Mouse (Mus musculus): ENCODE data around the gene Olfr906. TPM values are rescaled to one million over a fixed set of nuclear protein-coding genes. Genes with fewer than 3 reads are reported as not detected.

Gene Olfr906
- polyA plus RNA-seq (2012; rRNA removed), result not detected in 2 replicates

- WGBS, result 71% methylated on average over 3 of the region's 3 CpGs
- no peak for TF ChIP-seq CTCF (conservative IDR thresholded peaks at IDR 0.05; ENCODE audit: insufficient read depth, insufficient read length, low read depth, low read length)
- TF ChIP-seq POLR2A (IDR thresholded peaks at IDR 0.05; ENCODE audit: low read depth, low read length), result no peak
- DNase-seq, result no peak
- H3K27me3 ChIP-seq (replicated peaks; ENCODE audit: control insufficient read depth, insufficient read depth, low read length), result no peaks in the 10 kb centered on the region
- no peak within 1 kb of the TSS for H3K27ac ChIP-seq (ENCODE audit: insufficient read depth, low read depth, low read length)
- no peaks in the 10 kb centered on the region for H3K36me3 ChIP-seq (ENCODE audit: control insufficient read depth, insufficient read depth, low read length)
- H3K4me3 ChIP-seq (ENCODE audit: insufficient read depth, low read depth, low read length), result no peak within 1 kb of the TSS
- H3K4me1 ChIP-seq (ENCODE audit: control insufficient read depth, insufficient read depth, low read length), result no peaks in the 10 kb centered on the region
Measured at GRCm38 (mm10) chr9:38486785-38487184, at the start of gene Olfr906. Gene Olfr906 (plus strand): TSS chr9:38487085.

- Histone ChIP-seq H3K4me1 (ENCODE audit: control insufficient read depth, insufficient read depth, low read length) (no peaks in the 10 kb centered on the region), H3K27me3 (replicated peaks; ENCODE audit: control insufficient read depth, insufficient read depth, low read length) (no peaks in the 10 kb centered on the region), H3K36me3 (ENCODE audit: control insufficient read depth, insufficient read depth, low read length) (no peaks in the 10 kb centered on the region), H3K27ac (ENCODE audit: insufficient read depth, low read depth, low read length) (no peak within 1 kb of the TSS), H3K4me3 (ENCODE audit: insufficient read depth, low read depth, low read length) (no peak within 1 kb of the TSS)
- WGBS, result 81% methylated on average over 5 of the region's 5 CpGs
- DNase-seq, result no peak
- TF ChIP-seq POLR2A (IDR thresholded peaks at IDR 0.05; ENCODE audit: low read depth, low read length) (no peak), CTCF (conservative IDR thresholded peaks at IDR 0.05; ENCODE audit: insufficient read depth, insufficient read length, low read depth, low read length) (no peak)
Measured at GRCm38 (mm10) chr9:38447352-38447751, 39.5 kb upstream of the Olfr906 start, which contains the start of gene Olfr902. Gene Olfr902 (plus strand): TSS chr9:38447652.

- DNase-seq, result no peak
- no peaks in the 10 kb centered on the region for H3K4me1 ChIP-seq (ENCODE audit: control insufficient read depth, insufficient read depth, low read length)
- no peak within 1 kb of the TSS for H3K4me3 ChIP-seq (ENCODE audit: insufficient read depth, low read depth, low read length)
- H3K36me3 ChIP-seq (ENCODE audit: control insufficient read depth, insufficient read depth, low read length), result no peaks in the 10 kb centered on the region
- TF ChIP-seq POLR2A (IDR thresholded peaks at IDR 0.05; ENCODE audit: low read depth, low read length), result no peak
- no peak for TF ChIP-seq CTCF (conservative IDR thresholded peaks at IDR 0.05; ENCODE audit: insufficient read depth, insufficient read length, low read depth, low read length)
- H3K27me3 ChIP-seq (replicated peaks; ENCODE audit: control insufficient read depth, insufficient read depth, low read length), result no peaks in the 10 kb centered on the region
- H3K27ac ChIP-seq (ENCODE audit: insufficient read depth, low read depth, low read length), result no peak within 1 kb of the TSS
Measured at GRCm38 (mm10) chr9:38462844-38463243, 24.0 kb upstream of the Olfr906 start, which contains the start of gene Olfr904. Gene Olfr904 (plus strand): TSS chr9:38463144.

- DNase-seq, result no peak
- TF ChIP-seq CTCF (conservative IDR thresholded peaks at IDR 0.05; ENCODE audit: insufficient read depth, insufficient read length, low read depth, low read length) (no peak), POLR2A (IDR thresholded peaks at IDR 0.05; ENCODE audit: low read depth, low read length) (no peak)
- no peaks in the 10 kb centered on the region for H3K27me3 ChIP-seq (replicated peaks; ENCODE audit: control insufficient read depth, insufficient read depth, low read length)
- H3K36me3 ChIP-seq (ENCODE audit: control insufficient read depth, insufficient read depth, low read length), result no peaks in the 10 kb centered on the region
- no peak within 1 kb of the TSS for H3K27ac ChIP-seq (ENCODE audit: insufficient read depth, low read depth, low read length)
- H3K4me3 ChIP-seq (ENCODE audit: insufficient read depth, low read depth, low read length), result no peak within 1 kb of the TSS
- no peaks in the 10 kb centered on the region for H3K4me1 ChIP-seq (ENCODE audit: control insufficient read depth, insufficient read depth, low read length)
Measured at GRCm38 (mm10) chr9:38470807-38471206, 16.1 kb upstream of the Olfr906 start, which contains the start of gene Olfr905. Gene Olfr905 (plus strand): TSS chr9:38471107.

- 76% methylated on average over 2 of the region's 2 CpGs for WGBS
- H3K27me3 ChIP-seq (replicated peaks; ENCODE audit: control insufficient read depth, insufficient read depth, low read length), result no peaks in the 10 kb centered on the region
- no peaks in the 10 kb centered on the region for H3K36me3 ChIP-seq (ENCODE audit: control insufficient read depth, insufficient read depth, low read length)
- H3K4me3 ChIP-seq (ENCODE audit: insufficient read depth, low read depth, low read length), result no peak within 1 kb of the TSS
- H3K27ac ChIP-seq (ENCODE audit: insufficient read depth, low read depth, low read length), result no peak within 1 kb of the TSS
- H3K4me1 ChIP-seq (ENCODE audit: control insufficient read depth, insufficient read depth, low read length), result no peaks in the 10 kb centered on the region
- TF ChIP-seq CTCF (conservative IDR thresholded peaks at IDR 0.05; ENCODE audit: insufficient read depth, insufficient read length, low read depth, low read length), result no peak
- no peak for TF ChIP-seq POLR2A (IDR thresholded peaks at IDR 0.05; ENCODE audit: low read depth, low read length)
- no peak for DNase-seq
Measured at GRCm38 (mm10) chr9:38495501-38495900, 8.6 kb downstream of the Olfr906 start, which contains the start of gene Olfr907. Gene Olfr907 (plus strand): TSS chr9:38495801.

- Histone ChIP-seq H3K4me1 (ENCODE audit: control insufficient read depth, insufficient read depth, low read length) (no peaks in the 10 kb centered on the region), H3K27me3 (replicated peaks; ENCODE audit: control insufficient read depth, insufficient read depth, low read length) (no peaks in the 10 kb centered on the region), H3K36me3 (ENCODE audit: control insufficient read depth, insufficient read depth, low read length) (no peaks in the 10 kb centered on the region), H3K4me3 (ENCODE audit: insufficient read depth, low read depth, low read length) (no peak overlapping the region), H3K27ac (ENCODE audit: insufficient read depth, low read depth, low read length) (no peak overlapping the region)
- no peak for TF ChIP-seq POLR2A (IDR thresholded peaks at IDR 0.05; ENCODE audit: low read depth, low read length)
- TF ChIP-seq CTCF (conservative IDR thresholded peaks at IDR 0.05; ENCODE audit: insufficient read depth, insufficient read length, low read depth, low read length), result no peak
- no peak for DNase-seq
- 53% methylated on average over 2 of the region's 2 CpGs for WGBS
Measured at GRCm38 (mm10) chr9:38512353-38512752, 25.5 kb downstream of the Olfr906 start.

- Histone ChIP-seq H3K27ac (ENCODE audit: insufficient read depth, low read depth, low read length) (no peak within 1 kb of the TSS), H3K4me3 (ENCODE audit: insufficient read depth, low read depth, low read length) (no peak within 1 kb of the TSS), H3K27me3 (replicated peaks; ENCODE audit: control insufficient read depth, insufficient read depth, low read length) (no peaks in the 10 kb centered on the region), H3K36me3 (ENCODE audit: control insufficient read depth, insufficient read depth, low read length) (no peaks in the 10 kb centered on the region), H3K4me1 (ENCODE audit: control insufficient read depth, insufficient read depth, low read length) (no peaks in the 10 kb centered on the region)
- WGBS, result 71% methylated on average over 1 of the region's 1 CpGs
- TF ChIP-seq POLR2A (IDR thresholded peaks at IDR 0.05; ENCODE audit: low read depth, low read length) (no peak), CTCF (conservative IDR thresholded peaks at IDR 0.05; ENCODE audit: insufficient read depth, insufficient read length, low read depth, low read length) (no peak)
- DNase-seq, result no peak
Measured at GRCm38 (mm10) chr9:38521280-38521679, 34.4 kb downstream of the Olfr906 start, which contains the start of gene Olfr911-ps1. Gene Olfr911-ps1 (plus strand): TSS chr9:38521580.

Data from kidney, adult 2 months (tissue).